Mouse (Mus musculus): ENCODE results near the gene L2hgdh.

Gene L2hgdh

GRCm38 (mm10) chr12:69730306-69730705, 5.6 kb upstream of the L2hgdh start:
- DNase-seq (ENCODE audit: low read depth, low spot score), result no peak

GRCm38 (mm10) chr12:69729246-69729645, 4.6 kb upstream of the L2hgdh start:
- DNase-seq (ENCODE audit: low read depth, low spot score), result no peak

- DNase-seq (ENCODE audit: low read depth, low spot score), result peak; percentile 9
These were observed 509 bp downstream of the L2hgdh start for GRCm38 (mm10) chr12:69724018-69724710.

- DNase-seq (ENCODE audit: low read depth, low spot score), result no peak
These were observed 1.3 kb downstream of the L2hgdh start for GRCm38 (mm10) chr12:69723376-69723775.

- no peak for DNase-seq (ENCODE audit: low read depth, low spot score)
These were observed 1.8 kb downstream of the L2hgdh start for GRCm38 (mm10) chr12:69722857-69723256.

DNA sequence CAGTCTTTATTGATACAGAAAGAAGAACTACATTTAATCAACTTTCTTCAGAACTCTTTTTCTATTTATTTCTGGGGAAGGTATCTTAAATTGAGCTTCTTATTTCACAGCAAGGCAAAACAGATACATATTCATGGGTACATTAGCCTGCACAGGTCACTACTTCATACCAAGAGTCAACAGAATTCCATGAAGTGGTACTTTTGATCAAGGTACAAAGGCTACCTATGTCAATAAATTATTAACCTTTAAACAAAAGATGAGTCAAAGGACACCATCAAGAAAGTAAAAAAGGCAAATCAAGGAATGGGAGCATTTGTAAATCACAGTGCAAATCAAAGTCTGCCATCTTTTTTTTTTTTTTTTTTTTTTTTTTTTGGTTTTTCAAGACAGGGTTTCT, 11.0 kb downstream of the L2hgdh start:
- DNase-seq (ENCODE audit: low read depth, low spot score), result no peak

- DNase-seq (ENCODE audit: low read depth, low spot score), result no peak
These were observed 19.7 kb downstream of the L2hgdh start for GRCm38 (mm10) chr12:69704799-69705458.

GRCm38 (mm10) chr12:69698352-69698751, 26.3 kb downstream of the L2hgdh start:
- no peak for DNase-seq (ENCODE audit: low read depth, low spot score)

- no peak for DNase-seq (ENCODE audit: low read depth, low spot score)
These were observed 27.9 kb downstream of the L2hgdh start for GRCm38 (mm10) chr12:69696746-69697145.

- DNase-seq (ENCODE audit: low read depth, low spot score), result no peak
These were observed 31.2 kb downstream of the L2hgdh start for GRCm38 (mm10) chr12:69693471-69693870.

DNA sequence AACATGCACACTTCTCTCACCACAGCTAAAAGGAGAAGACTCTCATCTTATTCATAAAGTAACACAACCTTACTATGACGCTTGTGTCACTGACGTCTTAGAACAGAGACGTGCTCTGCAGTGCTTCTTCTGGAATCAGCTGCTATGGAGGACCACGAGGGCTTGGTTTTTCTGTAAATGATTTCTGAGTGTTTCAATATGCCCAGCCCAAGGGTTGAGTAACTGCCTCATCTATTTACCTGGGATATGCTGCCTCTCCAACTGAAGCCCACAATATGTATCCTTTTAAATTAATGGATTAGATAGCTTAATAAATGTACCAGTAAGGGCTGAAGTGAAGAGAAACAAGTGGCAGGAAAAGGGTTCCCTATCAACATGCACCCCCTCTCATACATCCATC, 34.0 kb downstream of the L2hgdh start:
- DNase-seq (ENCODE audit: low read depth, low spot score), result no peak

GRCm38 (mm10) chr12:69689094-69689493, 35.6 kb downstream of the L2hgdh start:
- DNase-seq (ENCODE audit: low read depth, low spot score), result no peak

DNA sequence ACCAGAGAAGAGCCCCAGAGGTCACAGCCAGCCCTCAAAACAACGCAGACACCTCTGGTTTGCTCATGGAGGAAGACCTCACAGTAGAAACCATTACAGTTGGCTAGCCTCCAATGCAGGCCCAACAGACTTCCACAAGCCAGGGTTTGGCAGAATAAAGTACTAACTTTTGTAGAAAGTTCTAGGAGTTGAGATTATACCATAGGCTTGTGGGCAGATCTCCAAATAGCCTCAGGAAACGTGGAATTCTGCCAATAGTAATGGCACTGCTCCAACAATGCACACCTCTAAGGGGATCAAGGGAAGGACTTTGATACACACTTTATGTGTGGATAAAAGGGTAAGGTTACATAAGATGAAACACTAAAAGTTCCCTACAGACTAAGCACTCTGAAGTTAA, 36.3 kb downstream of the L2hgdh start:
- DNase-seq (ENCODE audit: low read depth, low spot score), result no peak

DNA sequence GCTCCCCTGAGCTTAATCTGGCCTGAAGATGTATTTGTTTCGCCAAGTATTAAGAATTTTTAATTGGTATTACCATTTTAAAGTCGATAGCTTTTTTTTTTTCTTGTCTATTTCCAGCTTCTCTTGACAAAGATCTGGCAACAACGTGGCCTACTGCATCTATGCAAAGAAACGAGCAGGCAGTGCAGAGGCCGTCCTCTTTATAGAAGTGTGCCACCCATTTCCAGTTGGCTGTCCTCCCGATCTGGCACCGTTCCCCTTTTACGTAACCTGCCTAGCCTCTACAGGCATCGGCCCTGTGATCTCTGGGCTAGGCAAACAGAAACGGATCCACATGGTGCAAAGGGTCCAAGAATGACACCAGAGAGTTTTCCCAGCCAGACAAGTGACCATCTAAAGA, 41.1 kb downstream of the L2hgdh start:
- no peak for DNase-seq (ENCODE audit: low read depth, low spot score)

- DNase-seq (ENCODE audit: low read depth, low spot score), result no peak
These were observed 41.8 kb downstream of the L2hgdh start for GRCm38 (mm10) chr12:69682788-69683419.

DNA sequence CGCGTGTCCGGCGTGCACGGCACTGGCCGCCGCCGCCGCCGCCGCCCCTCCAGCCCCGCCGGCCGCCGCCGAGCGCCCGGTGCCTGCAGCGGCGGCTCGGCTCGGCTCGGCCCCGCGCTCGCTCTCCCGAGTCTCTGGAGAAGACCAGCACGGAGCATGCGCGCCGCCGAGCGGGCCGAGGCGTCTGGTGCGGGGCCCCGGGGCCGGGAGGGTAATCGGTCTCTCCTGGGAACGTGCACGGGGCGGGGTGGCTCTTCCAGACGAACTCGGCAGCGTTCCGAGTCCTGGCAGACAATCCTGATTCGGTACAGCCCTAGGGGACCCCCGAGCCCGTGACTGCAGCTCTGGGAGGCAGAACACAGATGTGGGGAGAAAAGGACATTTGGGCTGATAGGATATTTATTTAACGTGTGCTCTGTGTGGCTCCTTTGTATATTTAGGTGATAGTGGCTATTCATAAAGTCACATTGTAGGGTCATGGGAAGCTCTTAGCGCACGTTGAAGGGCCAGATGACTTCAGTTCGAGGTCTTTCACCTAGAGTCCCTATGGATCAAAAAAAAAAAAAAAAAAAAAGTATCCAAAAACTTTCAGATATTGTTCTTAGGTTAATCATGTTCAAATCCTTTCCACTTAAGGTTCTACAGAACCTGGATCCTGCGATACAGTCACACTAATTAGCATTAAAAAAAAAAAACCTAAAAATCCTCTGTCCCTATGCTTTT, 42.4 kb downstream of the L2hgdh start:
- peak; percentile 67 for DNase-seq (ENCODE audit: low read depth, low spot score)

- DNase-seq (ENCODE audit: low read depth, low spot score), result no peak
These were observed 43.1 kb downstream of the L2hgdh start, which contains the start of gene Sos2 for GRCm38 (mm10) chr12:69681566-69682061. Gene Sos2, minus strand, starts transcription at chr12:69681852.

GRCm38 (mm10) chr12:69680635-69681565, 43.8 kb downstream of the L2hgdh start:
- no peak for DNase-seq (ENCODE audit: low read depth, low spot score)

DNA sequence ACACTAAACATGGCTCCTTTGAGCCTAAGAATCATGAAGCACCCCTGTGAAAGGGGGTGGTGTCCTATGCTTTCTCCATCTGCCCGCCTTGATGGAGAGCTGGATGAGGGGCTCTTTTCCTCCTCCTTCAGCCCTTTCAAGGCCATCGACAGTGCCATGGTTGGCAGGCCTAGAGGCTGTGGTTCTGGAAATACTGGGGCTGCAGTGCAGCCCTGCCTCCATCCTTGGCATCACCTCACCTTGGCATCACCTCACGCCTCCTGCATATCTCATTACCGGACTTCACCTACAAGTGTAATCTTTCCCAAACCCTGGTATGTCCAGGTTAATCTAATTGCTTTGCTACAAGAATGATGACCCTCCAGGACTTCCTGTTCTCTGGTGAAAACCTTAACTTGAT, 48.5 kb downstream of the L2hgdh start:
- no peak for DNase-seq (ENCODE audit: low read depth, low spot score)

DNA sequence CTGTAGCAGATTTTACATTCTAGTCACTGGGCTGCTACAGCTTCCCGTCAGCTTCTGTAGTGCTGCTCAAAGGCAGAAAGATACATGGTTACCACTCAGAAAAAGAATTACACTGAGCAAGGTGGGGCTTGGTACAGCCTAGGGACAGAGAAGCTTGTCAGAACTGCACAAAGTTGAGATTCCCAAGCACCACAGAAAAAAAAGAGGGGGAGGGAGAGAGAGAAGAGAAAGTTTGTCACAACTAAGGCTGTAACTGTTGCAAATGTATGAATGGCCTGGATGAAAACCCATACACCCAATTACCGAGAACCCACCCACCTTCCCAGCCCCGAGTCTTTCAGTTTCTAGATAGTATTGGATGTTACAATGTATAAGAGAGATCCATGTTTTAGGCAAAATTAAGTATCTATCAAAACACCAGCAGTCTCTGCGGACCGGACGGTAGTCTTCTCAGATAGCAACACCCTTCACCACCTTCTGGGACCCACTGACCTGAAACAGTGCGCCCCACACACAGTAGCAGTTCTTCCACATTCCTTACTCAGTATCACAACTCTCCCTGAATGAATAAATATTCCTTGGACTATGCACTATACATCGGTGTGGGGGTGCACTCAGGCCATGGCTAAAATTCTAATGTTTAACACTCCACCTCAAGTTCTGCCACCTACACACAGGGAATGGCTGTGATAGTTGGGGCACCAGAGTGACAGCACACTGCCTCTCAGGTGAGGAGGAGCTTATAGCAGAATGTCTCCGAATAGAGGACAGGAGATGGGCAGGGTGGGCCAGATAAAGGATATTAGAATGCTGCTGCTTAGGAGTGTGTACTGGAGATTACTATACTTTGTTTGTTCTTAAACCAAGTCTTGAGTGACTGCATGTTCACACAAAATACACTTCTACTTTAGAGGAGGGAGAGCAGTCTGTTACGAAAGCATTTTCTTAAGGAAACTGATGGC, 49.8 kb downstream of the L2hgdh start:
- no peak for DNase-seq (ENCODE audit: low read depth, low spot score)

Measured in retina, adult 2 months (tissue).